Mouse (Mus musculus) CH12.LX (cell line): ENCODE results near the gene Esrrb. TPM values are rescaled to one million over a fixed set of nuclear protein-coding genes. Genes with fewer than 3 reads are reported as not detected.
A peak's percentile ranks its signal among the peaks of the same experiment; 100 is the strongest.

Experiments used
- DNase-seq: peaks from one replicate; pipeline ENCODE4 v3.0.0-alpha.2; 2013; ENCODE audit errors: extremely low read depth
- H3K27ac ChIP-seq: 2 replicates; pipeline ENCODE4 v1.5.1; 2012; ENCODE audit warnings: low read depth, mild to moderate bottlenecking, control low read depth, moderate library complexity; ENCODE audit not compliant: insufficient read depth
- H3K27me3 ChIP-seq: replicated peaks from 2 replicates; pipeline ENCODE3; 2012; ENCODE audit warnings: inconsistent platforms
- H3K36me3 ChIP-seq, 2 experiments: replicated peaks in 1 of 2; 2 replicates each; pipeline versions ENCODE3 to v1.6.1; 2012; ENCODE audit warnings: inconsistent platforms in 1 of 2, low read length in 1 of 2, mild to moderate bottlenecking in 1 of 2, mixed read lengths in 1 of 2, moderate library complexity in 1 of 2; ENCODE audit not compliant: control insufficient read depth in 1 of 2, insufficient read depth in 1 of 2
- H3K4me1 ChIP-seq, 2 experiments: 2 replicates each; pipeline ENCODE4 v1.6.1; 2012; ENCODE audit warnings: inconsistent platforms in 1 of 2, moderate library complexity in 1 of 2; ENCODE audit not compliant: insufficient read depth in 2 of 2, control insufficient read depth in 1 of 2
- H3K4me2 ChIP-seq: 2 replicates; pipeline ENCODE4 v1.6.1; 2012; ENCODE audit warnings: low read depth, mild to moderate bottlenecking, control low read depth; ENCODE audit not compliant: poor library complexity, insufficient read depth, severe bottlenecking
- H3K4me3 ChIP-seq, 3 experiments: fragments of 150-350 bp in 1 of 3; sonication (generic) in 1 of 3; replicated peaks in 1 of 3; 2 replicates each; pipeline versions ENCODE3 to v1.5.1; 2011 to 2012; ENCODE audit warnings: low read depth in 2 of 3, low read length in 2 of 3, mild to moderate bottlenecking in 2 of 3, moderate library complexity in 2 of 3, control low read depth in 1 of 3, improper control_type of control experiment in 1 of 3, inconsistent platforms in 1 of 3, mixed read lengths in 1 of 3; ENCODE audit not compliant: poor library complexity in 1 of 3
- H3K79me2 ChIP-seq: replicated peaks from 2 replicates; pipeline ENCODE4 v1.6.1; 2012; ENCODE audit warnings: mild to moderate bottlenecking, moderate library complexity; ENCODE audit not compliant: control insufficient read depth, poor library complexity, insufficient read depth, severe bottlenecking; ENCODE audit errors: extremely low read depth
- H3K9ac ChIP-seq: 2 replicates; pipeline ENCODE4 v1.6.1; 2012; ENCODE audit warnings: low read depth, mild to moderate bottlenecking, control low read depth, moderate library complexity; ENCODE audit not compliant: insufficient read depth
- H3K9me3 ChIP-seq: replicated peaks from 2 replicates; pipeline ENCODE3; 2012; ENCODE audit warnings: low read length, inconsistent platforms, mixed read lengths
- BHLHE40 ChIP-seq: IDR thresholded peaks from 2 replicates; pipeline ENCODE4 v1.6.1; 2011; ENCODE audit warnings: mild to moderate bottlenecking, low read depth, low read length, improper control_type of control experiment
- CHD1 ChIP-seq: IDR thresholded peaks from 2 replicates; pipeline ENCODE4 v1.6.1; 2012; ENCODE audit warnings: low read depth, low read length, improper control_type of control experiment, inconsistent platforms
- CHD2 ChIP-seq: IDR thresholded peaks from 2 replicates; pipeline ENCODE4 v1.6.1; 2011; ENCODE audit warnings: low read length, improper control_type of control experiment
- CTCF ChIP-seq, 2 experiments: IDR thresholded peaks in 1 of 2; conservative IDR thresholded peaks in 1 of 2; 2 replicates each; pipeline ENCODE4 v1.5.1; 2011 to 2012; ENCODE audit warnings: low read depth in 2 of 2, low read length in 2 of 2, improper control_type of control experiment in 1 of 2, inconsistent platforms in 1 of 2, mild to moderate bottlenecking in 1 of 2, moderate library complexity in 1 of 2
- E2F4 ChIP-seq: IDR thresholded peaks from 2 replicates; pipeline ENCODE4 v1.6.1; 2011; ENCODE audit warnings: low read depth, low read length, improper control_type of control experiment; ENCODE audit not compliant: insufficient replicate concordance
- EP300 ChIP-seq: IDR thresholded peaks from 2 replicates; pipeline ENCODE4 v1.6.1; 2011; ENCODE audit warnings: low read length, improper control_type of control experiment
- HCFC1 ChIP-seq: IDR thresholded peaks from 2 replicates; pipeline ENCODE4 v1.6.1; 2012; ENCODE audit warnings: low read depth, mild to moderate bottlenecking, inconsistent platforms, low read length, improper control_type of control experiment
- JUND ChIP-seq: conservative IDR thresholded peaks from 2 replicates; pipeline ENCODE4 v1.6.1; 2011; ENCODE audit warnings: low read depth, low read length, improper control_type of control experiment
- MAZ ChIP-seq: IDR thresholded peaks from 2 replicates; pipeline ENCODE4 v1.6.1; 2012; ENCODE audit warnings: low read depth, mild to moderate bottlenecking, inconsistent platforms, low read length, improper control_type of control experiment, moderate library complexity
- MXI1 ChIP-seq: IDR thresholded peaks from 2 replicates; pipeline ENCODE4 v1.6.1; 2011; ENCODE audit warnings: mild to moderate bottlenecking, low read depth, low read length, improper control_type of control experiment
- MYC ChIP-seq: IDR thresholded peaks from 2 replicates; pipeline ENCODE4 v1.6.1; 2011; ENCODE audit warnings: low read depth, mild to moderate bottlenecking, improper control_type of control experiment, low read length
- NRF1 ChIP-seq: IDR thresholded peaks from 2 replicates; pipeline ENCODE4 v1.6.1; 2014; ENCODE audit warnings: low read depth, mild to moderate bottlenecking, inconsistent platforms, low read length, improper control_type of control experiment, moderate library complexity
- POLR2A ChIP-seq: IDR thresholded peaks from 2 replicates; pipeline ENCODE4 v1.6.1; 2011; ENCODE audit warnings: low read depth, mild to moderate bottlenecking, improper control_type of control experiment, low read length
- POLR2AphosphoS2 ChIP-seq: IDR thresholded peaks from 2 replicates; pipeline ENCODE4 v1.6.1; 2011; ENCODE audit warnings: low read depth, low read length, improper control_type of control experiment
- RAD21 ChIP-seq: IDR thresholded peaks from 2 replicates; pipeline ENCODE4 v1.6.1; 2011; ENCODE audit warnings: low read depth, mild to moderate bottlenecking, low read length, improper control_type of control experiment, moderate library complexity
- RCOR1 ChIP-seq: conservative IDR thresholded peaks from 2 replicates; pipeline ENCODE4 v1.6.1; 2012; ENCODE audit warnings: low read depth, mild to moderate bottlenecking, inconsistent platforms, low read length, improper control_type of control experiment
- SMC3 ChIP-seq: IDR thresholded peaks from 2 replicates; pipeline ENCODE4 v1.6.1; 2011; ENCODE audit warnings: low read depth, low read length, improper control_type of control experiment
- TBP ChIP-seq: conservative IDR thresholded peaks from 2 replicates; pipeline ENCODE4 v1.6.1; 2011; ENCODE audit warnings: low read depth, low read length, improper control_type of control experiment
- USF1 ChIP-seq: IDR thresholded peaks from 2 replicates; pipeline ENCODE4 v1.6.1; 2014; ENCODE audit warnings: low read depth, mild to moderate bottlenecking, inconsistent platforms, low read length, improper control_type of control experiment
- ZC3H11A ChIP-seq: IDR thresholded peaks from 2 replicates; pipeline ENCODE4 v1.6.1; 2012; ENCODE audit warnings: low read depth, mild to moderate bottlenecking, inconsistent platforms, low read length, improper control_type of control experiment
- ZMIZ1 ChIP-seq: IDR thresholded peaks from 2 replicates; pipeline ENCODE4 v1.6.1; 2012; ENCODE audit warnings: low read depth, mild to moderate bottlenecking, inconsistent platforms, low read length, improper control_type of control experiment
- ZNF384 ChIP-seq: IDR thresholded peaks from 2 replicates; pipeline ENCODE4 v1.6.1; 2012; ENCODE audit warnings: low read depth, low read length, improper control_type of control experiment, inconsistent platforms
- dilution Hi-C: fragments of 300-500 bp; cut with MboI; formaldehyde crosslinking; loops from 2 replicates; pipeline ENCODE4 v1.14.3; 2020; ENCODE audit warnings: low sequenced_read_pairs; ENCODE audit not compliant: extremely low pct_unique_long_range_greater_than_20kb, extremely low pct_ligation_motif_present
- in situ Hi-C: fragments of 300-500 bp; cut with MboI; formaldehyde crosslinking; loops from 3 replicates; pipeline ENCODE4 v1.14.3; 2019; ENCODE audit warnings: low sequenced_read_pairs, low pct_ligation_motif_present, low pct_unique_long_range_greater_than_20kb, mixed read lengths
- polyA plus RNA-seq: library from polyadenylated mRNA; unstranded; fragments of >175 nt; gene quantifications from 2 replicates; pipeline ENCODE4 v1.2.1, GENCODE M21; 2012; ENCODE audit warnings: low read depth; ENCODE audit not compliant: insufficient read length
- total RNA-seq, 2 experiments: library from RNA; depleted of rRNA; stranded (reverse); fragments of 300-350 nt in 1 of 2; fragments of >200 nt in 1 of 2; gene quantifications; 2 replicates each; pipeline ENCODE4 v1.2.3; 2012 to 2014

The Esrrb gene
- total and polyA plus RNA-seq, 3 experiments = not detected

DNA sequence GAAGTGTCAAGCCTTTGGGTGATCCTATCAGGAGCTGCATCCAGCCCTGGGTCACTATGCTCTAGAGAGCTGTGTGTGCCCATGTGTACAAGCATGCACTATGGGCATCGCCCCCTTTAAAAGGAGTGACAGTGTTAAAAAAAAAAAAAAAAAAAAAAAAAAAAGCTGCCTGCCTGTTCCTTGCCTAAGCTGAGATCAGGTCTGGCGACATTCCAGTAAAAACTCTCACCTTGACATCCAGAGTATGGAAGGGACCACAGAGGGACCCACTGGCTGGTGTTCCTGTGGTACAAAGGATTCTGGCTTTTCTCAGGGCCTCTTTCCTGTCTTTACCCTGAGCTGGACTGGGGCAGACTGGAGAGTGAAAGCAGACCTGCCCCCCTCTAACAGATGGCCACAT, 66.7 kb downstream of the Esrrb start:
- Histone ChIP-seq H3K36me3 (no peaks in the 10 kb centered on the region), H3K27me3 (peaks cover 90% of the 10 kb centered on the region), H3K4me3 (no peak overlapping the region)
- in situ Hi-C loops = no loop called here
- TF ChIP-seq RCOR1 (no peak), ZNF384 (peak; percentile 33; the same call in 1 of the 2 replicates), BHLHE40 (no peak), NRF1 (no peak), E2F4 (no peak), POLR2AphosphoS2 (no peak), USF1 (no peak), HCFC1 (no peak)
- TF ChIP-seq, all 38 proteins: peak for 1
- Histone ChIP-seq H3K79me2 (no peaks in the 10 kb centered on the region), H3K27ac (no peak overlapping the region), H3K4me2 (no peak overlapping the region), H3K4me1 (no peaks in the 10 kb centered on the region), H3K9me3 (no peaks in the 10 kb centered on the region), H3K9ac (no peak overlapping the region)
- DNase-seq = no peak
- dilution Hi-C loops = no loop called here

GRCm38 (mm10) chr12:86431671-86432070, 70.8 kb downstream of the Esrrb start:
- Histone ChIP-seq H3K4me2 (no peak overlapping the region), H3K36me3 (no peaks in the 10 kb centered on the region), H3K4me1 (no peaks in the 10 kb centered on the region), H3K79me2 (no peaks in the 10 kb centered on the region), H3K9ac (no peak overlapping the region), H3K27ac (no peak overlapping the region), H3K27me3 (peaks cover 86% of the 10 kb centered on the region), H3K4me3 (no peak overlapping the region), H3K9me3 (no peaks in the 10 kb centered on the region)
- TF ChIP-seq ZNF384 (no peak), SMC3 (no peak)
- dilution Hi-C loops (no loop called here), in situ Hi-C loops (no loop called here)
- DNase-seq = no peak

DNA sequence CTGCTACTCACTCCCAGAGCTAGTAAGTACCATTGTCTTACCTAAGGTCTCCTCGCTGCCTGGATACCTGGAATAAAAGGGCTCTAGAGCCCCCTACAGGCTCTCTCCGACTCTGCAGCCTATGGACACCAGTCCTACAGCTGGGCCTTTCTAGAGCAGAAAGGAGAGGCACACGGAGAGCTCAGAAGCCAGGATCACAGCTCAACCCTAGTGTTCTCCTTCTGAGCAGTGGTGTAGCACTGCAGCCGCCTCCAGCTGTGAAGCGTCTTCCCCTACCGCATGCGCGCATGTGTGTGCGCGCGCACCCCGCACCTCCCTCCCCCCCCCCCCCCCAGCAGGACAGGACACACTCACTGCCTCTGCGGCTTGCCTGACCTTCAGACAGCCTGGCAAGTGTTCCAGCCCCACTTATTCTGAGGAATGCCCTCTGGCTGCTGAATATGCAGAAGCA, 72.5 kb downstream of the Esrrb start:
- in situ Hi-C loops (no loop called here), dilution Hi-C loops (no loop called here)
- no peak overlapping the region for H3K4me2 ChIP-seq
- no peaks in the 10 kb centered on the region for H3K79me2 ChIP-seq
- no peaks in the 10 kb centered on the region for H3K4me1 ChIP-seq
- H3K4me3 ChIP-seq = no peak overlapping the region
- H3K9ac ChIP-seq = no peak overlapping the region
- H3K9me3 ChIP-seq = no peaks in the 10 kb centered on the region
- H3K36me3 ChIP-seq = no peaks in the 10 kb centered on the region
- TF ChIP-seq SMC3 (0 out of 2 replicates have a peak, but pooled peaks have one; percentile 30), NRF1 (no peak), E2F4 (no peak), CHD1 (no peak), TBP (no peak), CHD2 (no peak), ZC3H11A (no peak), RAD21 (peak; percentile 67), CTCF (conservative IDR thresholded peaks at IDR 0.05 in 1 of 2, IDR thresholded peaks at IDR 0.05 in 1 of 2; ENCODE audit: low read depth in 2 of 2, low read length in 2 of 2) (peak; percentile 28 to 70; a peak in 2 of 4 replicates), ZNF384 (no peak), BHLHE40 (no peak), ZMIZ1 (no peak), USF1 (no peak), HCFC1 (no peak), JUND (no peak), MAZ (no peak), EP300 (no peak), MYC (no peak), POLR2AphosphoS2 (no peak), MXI1 (no peak), POLR2A (no peak)
- DNase-seq = peak; percentile 49
- H3K27ac ChIP-seq = no peak overlapping the region
- peaks cover 86% of the 10 kb centered on the region for H3K27me3 ChIP-seq
